Comparison of ENCODE assay signal across 8 mouse cellular contexts in the genomic region with DNA sequence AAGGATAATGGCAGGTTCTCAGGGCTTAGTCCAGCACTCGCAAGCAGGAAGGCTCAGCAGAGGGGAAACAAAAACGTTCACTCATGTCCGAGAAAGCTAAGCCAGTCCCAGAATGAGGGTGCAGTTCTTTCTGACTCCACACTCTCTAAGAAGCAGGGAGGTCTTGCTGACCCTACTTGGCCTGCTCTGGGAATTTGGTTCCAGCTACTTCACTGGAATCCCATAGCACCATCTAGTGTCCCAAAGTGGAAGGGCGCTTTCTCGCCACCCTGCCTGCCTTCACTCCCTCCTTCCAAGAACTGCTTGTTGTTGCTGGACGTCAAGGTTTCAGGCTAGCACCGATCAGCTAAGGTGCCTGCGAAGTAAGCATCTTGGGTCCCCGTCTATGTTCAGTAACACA. TPM values are rescaled to one million over a fixed set of nuclear protein-coding genes. Genes with fewer than 3 reads are reported as not detected.
A peak's percentile ranks its signal among the peaks of the same experiment; 100 is the strongest.
DNase-seq lines count a peak whose midpoint lies in the region; ATAC-seq and TF ChIP-seq lines count a peak whose summit lies in the region.

No protein-coding gene starts in this region.

- H3K27ac ChIP-seq in forebrain, embryonic 10.5 days: no peak overlapping the region
- no peak overlapping the region for H3K27ac ChIP-seq in forebrain, embryonic 12.5 days
- no peak overlapping the region for H3K27ac ChIP-seq in forebrain, postnatal 0 days (ENCODE audit: low read depth, low read length)
- H3K27ac ChIP-seq in left cerebral cortex, adult 2 months: no peak overlapping the region
- no peak overlapping the region for H3K27ac ChIP-seq in midbrain, embryonic 10.5 days (replicated peaks)

- no peak overlapping the region for H3K9ac ChIP-seq in forebrain, embryonic 12.5 days
- no peak overlapping the region for H3K9ac ChIP-seq in forebrain, postnatal 0 days

- TF ChIP-seq CTCF in forebrain, postnatal 0 days (IDR thresholded peaks at IDR 0.05; ENCODE audit: low read depth): peak; percentile 83
- peak; percentile 88 for TF ChIP-seq CTCF in left cerebral cortex, adult 2 months (IDR thresholded peaks at IDR 0.05)

- no peaks in the 10 kb centered on the region for H3K9me3 ChIP-seq in forebrain, embryonic 10.5 days
- no peaks in the 10 kb centered on the region for H3K9me3 ChIP-seq in forebrain, embryonic 12.5 days
- H3K9me3 ChIP-seq in forebrain, postnatal 0 days (ENCODE audit: low read length): no peaks in the 10 kb centered on the region
- H3K9me3 ChIP-seq in midbrain, embryonic 10.5 days (replicated peaks): no peaks in the 10 kb centered on the region; the same call in 1 of the 2 replicates

- no peak overlapping the region for H3K4me2 ChIP-seq in forebrain, embryonic 12.5 days
- no peak overlapping the region for H3K4me2 ChIP-seq in forebrain, postnatal 0 days (ENCODE audit: low read depth)

- no peak overlapping the region for H3K4me3 ChIP-seq in forebrain, embryonic 10.5 days
- no peak overlapping the region for H3K4me3 ChIP-seq in forebrain, embryonic 12.5 days (replicated peaks)
- H3K4me3 ChIP-seq in forebrain, postnatal 0 days (ENCODE audit: low read depth, low read length): no peak overlapping the region
- H3K4me3 ChIP-seq in left cerebral cortex, adult 2 months: no peak overlapping the region
- no peak overlapping the region for H3K4me3 ChIP-seq in midbrain, embryonic 10.5 days

- WGBS in forebrain, embryonic 10.5 days: 21% methylated on average over 9 of the region's 9 CpGs
- 21% methylated on average over 9 of the region's 9 CpGs for WGBS in forebrain, embryonic 12.5 days
- 33% methylated on average over 9 of the region's 9 CpGs for WGBS in forebrain, postnatal 0 days
- 16% methylated on average over 9 of the region's 9 CpGs for WGBS in midbrain, embryonic 10.5 days

- intact Hi-C loops in left cerebral cortex, adult 2 months (cut with DNase I): loop anchor here (1.0 to 5.0 kb wide), 5 partner anchors 85 to 411 kb away; partner anchors contain the start of genes 8030474K03Rik and Gm4779

- ATAC-seq in forebrain, embryonic 12.5 days (ENCODE audit: low FRiP score): no peak
- ATAC-seq in forebrain, postnatal 0 days: peak; percentile 15; the same call in 1 of the 2 replicates

- H3K36me3 ChIP-seq in forebrain, embryonic 10.5 days (replicated peaks): peaks cover 20% of the 10 kb centered on the region
- H3K36me3 ChIP-seq in forebrain, embryonic 12.5 days (replicated peaks): no peaks in the 10 kb centered on the region
- H3K36me3 ChIP-seq in forebrain, postnatal 0 days (ENCODE audit: insufficient read depth): no peaks in the 10 kb centered on the region
- H3K36me3 ChIP-seq in midbrain, embryonic 10.5 days: peaks cover 19% of the 10 kb centered on the region

- DNase-seq in forebrain, embryonic 10.5 days (ENCODE audit: extremely low spot score, low spot score): peak; percentile 61
- DNase-seq in c-Kit-positive CD71-negative TER-119-negative erythroid progenitor cells, embryonic 14.5 days (ENCODE audit: low read depth): peak; percentile 42
- DNase-seq in forebrain, postnatal 0 days: peak; percentile 81
- peak; percentile 71 for DNase-seq in induced T-regulatory cell, adult 2 months (ENCODE audit: low read depth)
- DNase-seq in left cerebral cortex, adult 2 months (ENCODE audit: extremely low spot score in 1 of 2, low spot score in 2 of 2): peak; percentile 70 to 84
- peak; percentile 70 for DNase-seq in midbrain, embryonic 10.5 days (ENCODE audit: low spot score)
- DNase-seq in right cerebral cortex, postnatal 4 days: peak; percentile 77

- H3K27me3 ChIP-seq in forebrain, embryonic 10.5 days (ENCODE audit: poor library complexity, severe bottlenecking): peaks cover 100% of the 10 kb centered on the region
- H3K27me3 ChIP-seq in forebrain, embryonic 12.5 days: peaks cover 35% of the 10 kb centered on the region
- no peaks in the 10 kb centered on the region for H3K27me3 ChIP-seq in forebrain, postnatal 0 days (ENCODE audit: insufficient read depth, low read length)
- H3K27me3 ChIP-seq in midbrain, embryonic 10.5 days (ENCODE audit: low read depth, poor library complexity, severe bottlenecking): peaks cover 100% of the 10 kb centered on the region

- H3K4me1 ChIP-seq in forebrain, embryonic 10.5 days: peaks cover 38% of the 10 kb centered on the region
- peaks cover 48% of the 10 kb centered on the region for H3K4me1 ChIP-seq in forebrain, embryonic 12.5 days
- H3K4me1 ChIP-seq in forebrain, postnatal 0 days (ENCODE audit: insufficient read depth): no peaks in the 10 kb centered on the region
- peaks cover 42% of the 10 kb centered on the region for H3K4me1 ChIP-seq in midbrain, embryonic 10.5 days

RNA-seq across cellular contexts. Expression of gene Rtl5, which starts 5.0 kb away (rescaled TPM):
- polyA plus RNA-seq in forebrain, embryonic 10.5 days (2016; fragmentation: Nextera tagmentation; extraction: Ambion mirVana): 3.5 and 4.4 TPM in 2 replicates
- 9.3 and 10.2 TPM in 2 replicates for polyA plus RNA-seq in forebrain, embryonic 12.5 days (2016; fragmentation: Nextera tagmentation; extraction: Ambion mirVana)
- total RNA-seq in forebrain, postnatal 0 days (2014; rRNA removed): 25.5 and 39.5 TPM in 2 replicates
- 2.5 and 6.0 TPM in 2 replicates for polyA plus RNA-seq in forebrain, postnatal 0 days (2015; fragmentation: Nextera tagmentation; extraction: Ambion mirVana)
- total RNA-seq in left cerebral cortex, adult 2 months (2021): 10 to 100 TPM; 20.2 to 25.7 TPM
- polyA plus RNA-seq in midbrain, embryonic 10.5 days (2016; fragmentation: Nextera tagmentation; extraction: Ambion mirVana): 4.0 and 4.8 TPM in 2 replicates

RNA-seq across cellular contexts. Expression of gene Pin4, which starts 53.1 kb away (rescaled TPM):
- 78.2 and 79.9 TPM in 2 replicates for polyA plus RNA-seq in forebrain, embryonic 10.5 days (2016; fragmentation: Nextera tagmentation; extraction: Ambion mirVana)
- polyA plus RNA-seq in forebrain, embryonic 12.5 days (2016; fragmentation: Nextera tagmentation; extraction: Ambion mirVana): 82.2 and 84.4 TPM in 2 replicates
- total RNA-seq in forebrain, postnatal 0 days (2014; rRNA removed): 26.6 and 27.7 TPM in 2 replicates
- polyA plus RNA-seq in forebrain, postnatal 0 days (2015; fragmentation: Nextera tagmentation; extraction: Ambion mirVana): 52.6 and 76.6 TPM in 2 replicates
- 10 to 100 TPM; 28.2 to 29.9 TPM for total RNA-seq in left cerebral cortex, adult 2 months (2021)
- polyA plus RNA-seq in midbrain, embryonic 10.5 days (2016; fragmentation: Nextera tagmentation; extraction: Ambion mirVana): 67.8 and 70.2 TPM in 2 replicates
